Mouse (Mus musculus) kidney, postnatal 25 days (tissue): ENCODE data around the gene Sh3gl1.
A peak's percentile ranks its signal among the peaks of the same experiment; 100 is the strongest.

Experiments used
- DNase-seq, 2 experiments: peaks; one replicate each; pipeline ENCODE4 v3.0.0; 2021; ENCODE audit warnings: mixed read lengths in 2 of 2

Gene Sh3gl1

GRCm38 (mm10) chr17:56039345-56039744, 2.9 kb upstream of the Sh3gl1 start:
- no peak for DNase-seq

- no peak for DNase-seq
Measured at GRCm38 (mm10) chr17:56038583-56039261, 2.3 kb upstream of the Sh3gl1 start.

- DNase-seq: peak in 1 of 2 experiments; percentile 58
Measured at GRCm38 (mm10) chr17:56036901-56037287, 459 bp upstream of the Sh3gl1 start.

DNA sequence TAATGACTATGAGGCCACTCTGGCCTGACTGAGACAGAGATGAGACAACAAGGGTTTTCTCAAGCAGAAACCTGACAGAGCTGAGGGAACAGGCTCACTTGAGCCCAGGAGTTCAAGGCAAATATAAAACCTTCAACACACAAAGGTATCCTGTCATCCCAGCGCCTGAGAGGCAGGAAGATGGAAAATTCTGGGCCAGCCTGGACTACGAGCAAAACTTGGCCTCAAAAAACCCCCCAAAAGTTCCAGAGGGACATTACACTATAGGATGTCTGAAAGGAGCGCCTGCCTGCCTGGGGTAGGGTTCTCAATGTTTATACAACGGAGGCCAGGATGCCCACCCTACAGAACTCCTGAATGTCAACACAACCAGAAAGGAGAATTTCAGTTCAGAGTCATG, 1.2 kb downstream of the Sh3gl1 start:
- DNase-seq: no peak

DNA sequence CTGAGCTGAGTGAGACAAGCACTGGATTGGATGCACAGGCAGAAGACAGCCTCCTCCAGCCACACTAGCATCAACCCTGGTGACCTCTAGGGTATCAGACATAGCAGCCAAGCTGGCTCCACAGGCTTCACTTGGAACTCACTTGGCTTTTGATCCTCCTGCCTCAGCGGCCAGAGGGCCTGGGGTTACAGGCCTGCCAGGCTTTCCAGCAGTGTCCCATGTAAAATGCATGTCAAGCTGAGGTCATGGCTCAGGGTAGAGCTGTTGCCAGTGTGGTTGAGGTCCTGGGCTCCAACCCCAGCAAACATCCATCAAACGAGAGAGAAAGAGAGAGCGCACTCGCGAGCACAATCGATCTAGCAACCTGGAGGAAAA, 1.7 kb downstream of the Sh3gl1 start:
- no peak for DNase-seq

- no peak for DNase-seq
Measured at GRCm38 (mm10) chr17:56034040-56034725, 2.3 kb downstream of the Sh3gl1 start.

DNA sequence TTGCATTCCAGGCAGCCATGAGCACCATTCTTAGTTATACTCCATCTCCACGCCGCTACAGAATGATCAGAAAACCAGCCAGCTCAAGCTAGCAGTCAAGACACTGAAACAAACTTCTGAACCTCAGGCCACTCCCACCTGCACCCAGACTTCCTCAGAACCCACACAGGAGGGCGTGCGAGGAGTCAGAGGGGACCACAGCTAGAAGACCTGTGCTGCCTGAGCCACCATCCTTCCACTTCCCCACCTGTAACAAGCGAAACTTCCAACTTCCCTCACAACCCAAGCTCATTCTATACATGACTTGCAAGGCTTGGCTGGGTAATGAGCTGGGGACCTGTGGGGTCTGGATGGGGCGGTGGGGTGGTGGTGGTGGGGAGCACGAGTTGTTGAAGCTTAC, 3.6 kb downstream of the Sh3gl1 start:
- no peak for DNase-seq

- peak in 1 of 2 experiments; percentile 60 for DNase-seq
Measured at GRCm38 (mm10) chr17:56032127-56032733, 4.2 kb downstream of the Sh3gl1 start.

- DNase-seq: no peak
Measured at GRCm38 (mm10) chr17:56031431-56031830, 5.0 kb downstream of the Sh3gl1 start.

GRCm38 (mm10) chr17:56030919-56031318, 5.5 kb downstream of the Sh3gl1 start:
- DNase-seq: peak; percentile 71 to 89

DNA sequence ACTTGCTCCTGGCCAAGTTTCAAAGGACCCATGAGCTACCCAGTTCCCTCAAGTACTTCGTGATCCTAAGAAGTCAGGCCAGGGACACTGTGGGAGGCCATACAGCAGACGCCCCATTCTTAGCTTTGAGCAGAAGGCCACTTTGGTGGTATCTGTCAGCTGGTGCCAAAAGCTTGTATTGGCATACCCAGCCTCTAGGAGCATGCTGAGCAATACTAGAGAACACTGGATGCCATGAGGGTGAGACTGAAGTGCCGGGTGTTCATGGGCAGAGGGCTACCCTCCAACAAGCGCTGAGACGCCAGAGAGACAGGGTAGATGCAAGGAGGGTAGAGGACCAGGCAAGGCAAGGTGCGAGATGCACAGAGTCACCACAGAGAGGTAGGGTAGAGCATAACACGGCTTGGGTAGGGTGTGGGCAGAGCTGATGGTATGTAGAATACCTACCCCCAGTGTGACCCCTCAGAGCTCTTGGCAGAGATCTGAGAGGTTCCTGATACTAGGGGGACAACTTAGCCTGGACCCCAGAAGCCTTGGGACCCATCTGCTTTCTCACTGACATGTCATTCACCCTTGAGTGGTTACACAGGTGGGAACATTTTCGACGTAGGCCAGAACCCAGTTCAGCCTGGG, 6.1 kb downstream of the Sh3gl1 start:
- DNase-seq: no peak

DNA sequence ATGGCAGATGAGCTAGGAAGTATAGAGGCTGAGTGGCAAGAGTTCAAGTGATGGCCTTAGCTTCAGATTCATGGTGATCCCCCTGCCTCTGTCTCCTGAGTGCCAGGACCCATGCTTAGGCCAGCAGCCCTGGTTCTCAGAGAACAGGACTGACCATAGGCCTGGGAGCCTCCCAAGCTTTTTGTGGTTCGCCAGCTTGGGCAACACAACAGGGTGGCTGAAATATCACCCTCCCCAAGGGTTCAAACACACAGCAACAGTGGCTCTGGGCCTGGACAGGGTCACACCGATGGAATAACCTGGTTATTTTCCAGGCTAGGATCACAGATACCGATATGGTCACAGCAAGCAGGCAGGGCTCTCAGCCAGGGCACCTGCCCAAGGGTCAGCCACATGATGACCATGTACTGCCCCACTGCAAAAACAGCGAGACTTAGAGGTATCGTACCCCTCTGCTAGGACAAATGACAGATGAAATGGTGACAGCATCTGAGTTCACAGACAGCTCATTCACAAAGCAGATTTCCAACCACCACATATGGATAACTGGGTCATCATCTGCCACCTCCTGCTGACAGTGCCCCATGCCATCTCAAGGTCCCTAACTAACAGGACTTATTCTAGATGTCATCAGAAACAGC, 8.5 kb downstream of the Sh3gl1 start:
- no peak for DNase-seq

DNA sequence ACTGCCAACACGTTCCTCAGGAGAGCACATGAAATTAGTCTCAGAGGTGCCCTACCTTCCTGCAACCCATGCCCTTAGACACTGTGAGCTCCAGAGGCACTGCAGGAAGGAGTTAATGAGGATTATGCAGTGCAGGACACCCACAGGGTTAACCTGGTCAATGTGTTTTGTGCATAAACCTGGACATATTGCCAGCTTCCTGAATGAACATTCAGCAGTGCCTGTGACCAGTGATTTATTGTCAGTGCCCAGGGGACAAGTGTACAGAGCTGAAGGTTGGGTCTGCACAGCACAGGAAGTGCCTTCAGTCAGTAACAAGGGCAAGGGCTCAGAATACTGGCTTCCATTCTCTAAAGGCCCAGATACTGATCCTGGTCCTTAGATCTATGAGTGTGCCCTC, 9.6 kb downstream of the Sh3gl1 start:
- DNase-seq: peak in 1 of 2 experiments; percentile 56

DNA sequence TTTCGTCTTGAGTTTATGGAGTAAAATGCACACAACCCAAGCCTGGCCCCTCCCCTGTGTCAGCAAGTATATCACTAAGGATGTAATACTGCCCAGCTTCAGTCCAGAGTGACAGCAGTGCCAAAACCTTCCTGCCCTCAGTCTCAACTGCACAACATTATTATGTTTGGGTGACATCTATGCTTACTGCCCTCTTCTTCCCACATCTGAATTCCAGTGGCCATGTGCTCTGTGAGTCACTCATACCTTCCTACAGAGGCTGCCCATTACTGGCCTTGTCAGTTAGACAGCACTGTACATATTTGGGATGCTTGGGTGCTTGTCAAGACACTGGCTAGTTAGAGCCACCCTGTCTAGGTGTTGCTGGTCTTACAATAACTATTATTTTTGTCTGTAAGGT, 10.1 kb downstream of the Sh3gl1 start:
- DNase-seq: no peak

DNA sequence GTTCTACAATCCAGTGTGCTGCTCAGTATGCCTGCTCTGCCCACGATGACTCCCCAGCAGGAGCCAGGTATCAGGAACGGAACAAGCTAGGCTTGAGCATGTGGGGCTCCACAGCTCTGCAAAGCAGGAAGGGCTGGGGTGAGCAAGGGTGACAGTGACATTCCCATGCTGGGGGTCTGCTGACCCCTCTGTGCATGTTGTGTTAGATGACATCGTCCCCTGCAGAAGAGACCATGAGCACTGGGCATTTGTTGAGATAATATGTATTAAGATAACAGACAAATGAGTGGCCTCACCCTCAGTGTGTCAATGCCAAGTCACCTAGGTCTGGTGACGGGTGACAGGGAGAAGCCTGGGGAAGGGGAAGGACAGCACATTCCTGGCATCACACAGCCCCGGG, 11.5 kb downstream of the Sh3gl1 start:
- DNase-seq: no peak

DNA sequence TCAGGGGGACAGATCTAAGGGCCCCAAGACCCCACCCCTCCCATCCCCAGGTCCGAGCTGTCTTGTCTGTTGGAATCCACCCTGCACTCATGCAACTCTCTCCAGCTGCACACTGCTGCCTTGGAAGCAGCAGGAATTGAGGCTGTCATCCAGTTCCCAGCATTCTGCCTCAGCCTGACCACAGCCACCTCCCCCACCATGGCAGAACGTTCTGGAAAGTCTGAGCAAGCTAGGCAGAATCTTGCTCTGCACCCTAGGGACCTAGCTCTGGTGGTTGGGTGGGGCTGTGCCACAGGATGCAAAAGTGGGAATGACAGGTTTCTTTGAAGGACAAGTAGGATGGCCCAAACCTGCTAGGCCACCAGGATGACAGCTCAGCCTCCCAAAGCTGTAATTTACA, 12.0 kb downstream of the Sh3gl1 start:
- no peak for DNase-seq

- DNase-seq: no peak
Measured at GRCm38 (mm10) chr17:56023386-56023785, 13.0 kb downstream of the Sh3gl1 start.

DNA sequence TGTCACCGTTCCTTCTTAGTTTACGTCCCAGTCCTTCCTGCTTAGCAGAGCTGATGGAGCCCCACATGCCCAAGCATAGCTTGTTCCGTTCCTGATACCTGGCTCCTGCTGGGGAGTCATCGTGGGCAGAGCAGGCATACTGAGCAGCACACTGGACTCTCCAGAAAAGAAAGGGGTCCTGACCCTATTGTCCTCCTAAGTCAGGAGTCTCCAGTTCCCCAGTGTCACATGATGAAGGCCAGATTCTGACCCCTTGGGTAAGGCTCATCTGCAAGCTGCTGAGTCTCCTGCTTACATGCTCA, 13.5 kb downstream of the Sh3gl1 start:
- DNase-seq: no peak

DNA sequence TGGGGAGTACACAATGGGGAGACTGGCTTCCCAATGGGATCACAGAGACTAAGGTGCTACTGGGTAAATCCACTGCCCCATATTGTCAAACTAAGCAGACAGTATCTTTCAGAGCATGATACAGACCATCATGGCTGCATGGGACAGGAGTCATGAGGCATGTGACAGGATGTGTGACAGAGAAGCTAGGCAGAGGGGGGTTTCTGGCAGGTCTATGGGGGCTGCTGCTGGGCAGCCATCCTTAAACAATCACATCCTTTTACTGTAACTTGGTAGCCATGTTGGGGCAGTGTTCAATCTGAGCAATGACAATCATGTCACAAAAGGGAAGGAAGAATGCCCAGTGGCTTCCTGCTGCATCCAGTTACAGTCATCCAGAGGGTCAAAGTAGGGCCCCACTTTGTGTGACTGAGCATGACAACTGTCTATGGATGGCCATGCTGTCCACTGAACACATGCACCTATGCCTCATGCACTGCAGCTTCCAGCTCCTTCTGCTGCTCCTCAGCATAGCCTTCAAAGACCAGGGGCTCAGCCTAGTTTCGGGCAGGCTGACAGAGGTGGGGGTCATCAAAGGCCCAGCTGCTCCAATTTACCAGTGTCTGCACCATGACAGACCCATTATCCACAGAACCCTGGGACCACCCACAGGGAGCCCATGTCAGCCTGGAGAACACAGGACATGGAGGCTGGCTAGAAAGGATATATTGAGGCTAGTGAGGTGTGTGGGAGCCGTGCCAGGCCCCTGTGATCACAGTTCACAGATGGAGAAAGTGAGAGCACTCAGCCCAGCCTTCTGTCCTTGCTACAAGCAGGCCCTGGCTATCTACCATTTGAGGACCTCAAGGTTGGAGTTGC, 14.1 kb downstream of the Sh3gl1 start:
- DNase-seq: no peak

GRCm38 (mm10) chr17:56021161-56021910, 15.1 kb downstream of the Sh3gl1 start:
- no peak for DNase-seq

GRCm38 (mm10) chr17:56020400-56021084, 15.9 kb downstream of the Sh3gl1 start:
- no peak for DNase-seq
